Mouse (Mus musculus) liver, embryonic 14.5 days (tissue): ENCODE measurements around the gene Smim5.

Experiments
- CTCF ChIP-seq: IDR thresholded peaks from 2 replicates; pipeline ENCODE4 v1.5.1; 2016; ENCODE audit warnings: antibody characterized with exemption, low read depth, control low read depth
- EP300 ChIP-seq: IDR thresholded peaks from 2 replicates; pipeline ENCODE4 v1.6.1; 2016; ENCODE audit warnings: antibody characterized with exemption, low read depth

DNA sequence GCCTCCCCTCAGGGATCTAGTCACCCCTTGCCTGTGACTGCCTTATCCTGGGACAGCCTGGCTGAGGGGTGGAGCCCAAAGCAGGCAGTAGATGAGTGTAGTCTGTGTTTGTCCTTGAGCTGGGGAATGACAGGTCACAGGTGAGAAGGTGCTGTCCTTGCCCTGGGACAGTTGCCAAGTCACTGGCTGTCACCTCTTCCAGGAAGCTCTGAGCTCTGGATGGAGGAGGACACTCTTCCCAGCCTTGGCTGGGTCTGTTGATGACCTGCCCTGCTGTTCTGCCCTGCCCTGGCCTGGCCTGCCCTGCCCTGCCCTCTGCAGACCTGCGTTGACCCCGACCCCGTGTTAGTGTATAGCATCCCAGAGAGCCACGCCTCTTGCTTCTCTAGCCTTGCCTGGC is 27.3 kb upstream of the Smim5 start:
- TF ChIP-seq CTCF (no peak), EP300 (no peak)
